Mouse (Mus musculus): ENCODE data around the gene Usp7.

- TF ChIP-seq CTCF (IDR thresholded peaks at IDR 0.05; ENCODE audit: low read depth), result no peak
- no peak for TF ChIP-seq EP300 (IDR thresholded peaks at IDR 0.05; ENCODE audit: low read depth)
These were observed 119.3 kb downstream of the Usp7 start for GRCm38 (mm10) chr16:8672811-8673210.

Data from liver, postnatal 0 days (tissue).